Mouse (Mus musculus): ENCODE data around the gene Babam2.

Gene Babam2

DNA sequence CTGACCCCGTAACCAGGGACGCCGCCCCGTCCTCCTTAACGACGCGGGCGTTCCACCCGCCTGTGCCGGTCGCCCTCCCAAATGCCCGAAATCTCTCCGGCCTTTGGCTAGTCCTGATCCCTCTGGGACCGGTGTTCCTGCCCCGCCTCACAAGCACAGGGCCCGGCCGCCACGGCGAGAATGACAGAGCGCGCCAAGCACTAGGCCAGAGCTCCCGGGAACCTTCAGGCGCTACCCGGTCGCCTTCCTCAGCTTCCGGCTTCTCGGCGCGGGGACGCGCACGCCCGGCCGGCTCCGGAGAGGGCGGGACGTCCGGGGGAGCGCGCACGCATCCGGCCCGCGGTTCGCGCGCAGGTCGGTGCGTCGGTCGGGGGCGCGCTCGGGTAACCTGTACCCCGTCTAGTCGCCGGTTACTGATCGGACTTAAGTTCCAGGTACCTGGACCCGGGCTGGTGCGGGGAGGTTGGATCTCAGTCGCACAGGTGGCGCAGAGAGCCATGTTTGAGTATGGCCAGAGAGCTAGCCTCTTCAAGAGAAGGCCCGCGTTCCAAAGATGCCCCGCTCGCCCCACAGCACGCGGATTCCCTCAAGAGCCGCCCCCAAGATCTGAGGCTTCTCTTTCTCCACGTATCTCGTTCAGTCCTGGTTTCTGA, at the start of gene Babam2:
Gene Babam2, plus strand, starts transcription at position 41 of the 653 bp plus-strand sequence.
- CTCF ChIA-PET = no interaction called here

DNA sequence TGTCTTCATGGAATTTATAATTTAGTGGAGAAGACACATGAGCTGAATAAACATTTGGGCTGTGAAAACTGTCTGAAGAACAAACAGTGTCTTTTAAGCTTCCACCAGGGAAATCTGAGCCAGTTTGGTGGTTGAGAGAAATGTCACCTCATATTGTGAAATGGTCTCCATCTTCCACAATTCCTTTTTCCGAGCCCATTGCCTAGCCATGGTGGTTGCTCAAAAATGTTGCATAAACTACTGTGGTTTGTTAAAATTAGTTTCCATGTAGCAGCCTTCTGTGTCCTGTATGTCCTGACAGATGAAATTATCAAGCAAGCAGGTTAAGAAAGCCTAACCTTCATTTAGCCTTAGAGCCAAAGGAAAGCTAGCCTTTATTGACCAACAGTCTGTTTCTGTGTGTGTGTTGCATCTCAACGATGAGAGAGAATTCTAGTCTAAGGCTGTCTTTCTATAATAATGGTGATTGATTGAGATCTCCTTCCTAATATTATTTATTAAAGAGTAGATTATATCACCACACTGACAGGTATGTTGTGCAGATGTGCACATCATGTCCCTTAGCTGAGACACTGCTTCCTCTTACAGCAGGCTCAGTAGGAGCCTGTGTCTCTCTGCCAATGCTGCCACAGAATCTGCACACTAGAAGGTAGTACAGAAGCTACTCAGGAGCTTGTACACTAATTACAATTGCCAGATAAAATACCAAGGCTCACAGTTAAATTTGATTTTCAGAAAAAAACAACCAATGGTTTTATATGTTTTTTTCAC, 46.8 kb upstream of the Babam2 start:
- CTCF ChIA-PET = no interaction called here

DNA sequence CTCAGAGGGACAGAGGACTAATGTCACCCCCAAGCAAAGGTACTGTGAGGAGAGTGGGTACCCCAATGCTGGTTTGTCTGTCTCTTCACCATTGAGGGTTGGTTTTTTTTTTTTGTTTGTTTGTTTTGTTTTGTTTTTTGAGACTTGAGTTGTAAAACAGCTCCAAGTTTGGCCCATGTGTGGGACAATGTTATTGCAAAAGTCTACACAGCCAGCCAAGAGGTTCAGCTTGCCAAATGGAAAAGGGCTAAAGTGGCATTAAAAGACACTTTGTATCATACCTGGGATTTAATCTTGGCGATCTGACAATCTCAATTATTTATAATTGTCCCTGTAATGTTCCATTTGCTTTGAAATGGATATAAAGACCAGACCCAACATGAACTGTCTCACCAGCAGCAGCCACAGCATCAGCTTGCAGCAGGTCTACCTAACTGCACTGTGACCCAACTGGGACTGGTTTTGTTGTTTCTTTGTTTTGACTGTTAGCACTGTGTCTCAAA, 41.7 kb upstream of the Babam2 start:
- CTCF ChIA-PET = interaction anchor here (0.6 kb wide), 1 partner anchor 188 kb away, joined by 3 read pairs; no protein-coding TSS in a partner anchor

DNA sequence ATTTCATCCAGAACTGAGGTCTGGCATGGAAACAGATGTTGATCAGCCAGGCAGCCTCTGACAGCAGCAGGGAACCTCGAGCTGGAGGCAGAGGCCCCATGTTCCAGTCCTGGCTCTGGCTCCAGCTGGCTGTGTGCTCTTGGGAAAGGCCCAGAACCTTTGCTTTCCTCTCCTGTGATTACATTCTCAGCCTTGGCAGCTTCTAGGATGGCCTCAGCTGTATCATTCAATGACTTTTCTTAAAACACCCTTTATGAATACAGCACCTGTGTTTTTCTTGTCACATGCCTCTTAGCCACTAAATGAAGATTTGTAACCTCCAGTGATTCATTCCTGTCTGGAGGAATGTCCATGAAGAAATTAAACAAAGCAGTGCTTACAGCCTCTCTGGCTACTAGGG, 31.3 kb upstream of the Babam2 start:
- CTCF ChIA-PET = no interaction called here

DNA sequence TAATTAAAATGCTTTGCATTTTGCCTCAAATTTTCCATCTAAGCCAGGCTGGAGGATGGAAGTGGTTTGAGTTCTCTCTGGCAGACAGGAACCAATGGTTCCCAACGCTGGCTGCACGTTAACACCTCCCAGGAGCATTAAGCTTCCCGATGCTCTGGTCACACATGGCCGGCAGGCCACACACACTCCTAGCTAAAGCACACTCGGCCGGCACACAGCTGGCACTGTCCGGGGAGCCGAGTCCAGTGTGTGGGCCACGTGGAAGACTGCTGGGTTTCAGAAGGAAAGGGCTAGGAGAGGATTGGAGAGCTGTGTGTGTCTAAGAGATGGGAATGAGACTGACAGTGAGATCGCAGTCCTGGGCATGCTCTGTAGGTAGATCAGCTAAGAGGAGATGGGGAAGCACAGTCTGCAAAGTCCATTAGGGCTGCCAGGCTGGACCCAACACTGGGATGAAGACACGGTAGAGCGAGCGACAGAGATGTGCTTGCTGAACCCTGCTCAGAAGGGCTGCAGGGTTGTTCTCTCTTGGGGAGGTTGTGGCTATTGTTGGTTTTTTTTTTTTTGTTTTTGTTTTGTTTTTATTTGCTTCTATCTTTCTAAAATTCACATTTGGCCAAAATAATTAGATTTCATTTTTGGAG, 29.0 kb upstream of the Babam2 start:
- CTCF ChIA-PET = no interaction called here

DNA sequence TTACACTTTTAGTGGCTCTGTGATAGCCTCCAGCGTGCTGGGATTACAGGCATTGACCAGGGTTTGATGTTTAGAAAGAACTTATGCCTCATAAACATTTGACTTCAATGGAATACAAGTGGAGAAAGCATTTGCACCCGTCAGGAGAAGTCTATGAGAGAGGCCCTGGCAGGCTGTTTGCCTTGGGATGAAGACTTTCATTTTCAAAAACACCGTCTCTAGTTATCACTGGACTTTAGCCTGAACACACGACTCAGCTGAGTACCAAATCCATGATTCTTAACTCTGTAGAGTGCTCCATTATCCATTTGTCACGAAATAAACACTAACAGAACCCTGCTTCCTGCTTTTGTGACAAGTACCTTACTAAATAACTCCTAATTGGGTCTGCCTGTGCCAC, 27.5 kb upstream of the Babam2 start:
- CTCF ChIA-PET = no interaction called here

DNA sequence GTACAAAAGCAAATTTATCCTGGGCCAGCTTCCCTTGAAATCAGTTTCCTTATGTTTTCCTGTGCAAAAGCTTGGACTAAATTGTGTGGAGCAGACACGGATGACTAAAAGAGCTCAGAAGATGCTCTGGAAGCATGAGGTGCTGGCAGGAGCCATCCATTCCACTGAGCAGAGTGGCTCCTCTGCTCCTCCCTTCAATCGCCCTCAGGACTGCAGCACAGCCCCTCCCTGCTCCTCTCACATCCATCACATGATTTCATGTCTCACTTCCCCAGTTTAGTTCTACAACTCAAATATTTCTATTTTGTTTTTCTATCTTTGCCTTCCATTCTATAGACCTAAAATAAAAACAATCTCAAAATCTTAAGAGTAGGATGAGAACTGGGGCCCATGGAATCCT, 26.3 kb upstream of the Babam2 start:
- CTCF ChIA-PET = interaction anchor here (0.6 kb wide), 1 partner anchor 306 kb away, joined by 3 read pairs; no protein-coding TSS in a partner anchor

DNA sequence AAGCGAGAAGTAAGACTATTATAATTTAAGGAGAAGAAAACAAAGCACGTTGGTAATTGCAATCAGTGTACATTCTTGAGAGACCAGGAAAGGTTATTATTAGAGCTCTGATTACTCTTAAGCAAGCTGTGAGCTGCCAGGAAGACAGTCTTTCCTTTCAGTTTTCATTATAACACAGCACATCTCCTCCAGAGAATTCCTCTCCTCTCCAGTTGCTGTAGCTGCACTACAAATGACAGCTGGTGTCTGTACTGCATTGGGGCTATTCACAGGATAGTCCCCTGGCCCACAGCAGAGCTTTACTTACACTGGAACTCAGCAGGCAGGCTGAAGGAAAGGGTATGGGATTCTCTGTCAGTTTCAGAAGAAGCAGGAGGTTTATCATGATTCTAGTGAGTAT, 24.1 kb upstream of the Babam2 start:
- CTCF ChIA-PET = no interaction called here

DNA sequence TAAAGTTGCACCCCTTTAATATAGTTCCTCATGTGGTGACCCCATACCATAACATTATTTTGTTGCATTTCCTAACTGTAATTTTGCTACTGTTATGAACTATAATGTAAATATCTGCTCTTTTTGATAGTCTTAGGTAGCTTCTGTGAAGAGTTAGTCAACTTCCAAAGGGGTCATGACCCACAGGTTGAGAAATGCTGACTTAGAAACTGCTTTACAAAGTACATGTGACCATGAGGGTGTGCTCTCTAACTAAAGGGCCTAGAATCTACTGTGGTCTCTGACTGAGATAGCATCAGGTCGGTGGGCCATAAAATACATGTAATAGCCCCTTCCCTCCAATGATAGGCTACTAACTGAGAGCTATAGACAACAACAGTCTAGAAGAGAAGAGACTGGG, 19.5 kb upstream of the Babam2 start:
- CTCF ChIA-PET = no interaction called here

DNA sequence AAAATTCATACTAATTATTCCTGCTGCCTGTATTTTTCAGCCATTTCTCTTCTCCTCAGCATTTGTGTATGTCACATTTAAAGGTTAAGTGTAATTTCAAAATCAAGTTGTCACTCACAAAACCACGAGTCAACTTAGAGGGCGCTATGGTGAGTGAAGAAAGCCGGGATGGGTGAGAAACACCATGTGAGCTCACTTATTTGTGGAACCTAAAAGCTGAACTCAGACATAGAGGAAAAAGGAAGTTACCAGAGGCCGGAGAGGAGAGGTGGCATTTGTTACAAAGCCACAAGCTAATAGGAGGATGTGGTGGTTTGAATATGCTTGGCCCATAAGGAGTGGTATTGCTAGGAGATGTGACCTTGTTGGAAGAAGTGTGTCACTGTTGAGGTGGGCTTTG, 17.3 kb upstream of the Babam2 start:
- CTCF ChIA-PET = no interaction called here

DNA sequence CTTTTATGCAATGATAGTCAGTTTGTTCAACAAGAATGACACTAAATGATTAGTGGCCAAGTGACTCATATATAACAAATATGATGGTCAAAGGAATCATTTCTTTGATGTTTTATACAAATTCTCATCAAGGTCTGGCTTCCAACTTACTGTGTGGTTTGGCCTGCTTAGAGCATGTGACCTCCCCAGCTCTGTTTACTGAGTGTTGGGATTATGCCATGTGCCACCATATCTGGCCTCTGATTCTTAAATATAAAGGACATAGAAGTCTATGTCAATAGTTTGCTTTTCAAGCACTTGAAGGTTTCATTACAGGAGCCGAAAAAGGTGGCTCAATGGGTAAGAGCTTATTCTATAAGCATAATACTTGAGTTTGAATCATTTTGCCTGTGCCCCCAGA, 15.2 kb upstream of the Babam2 start:
- CTCF ChIA-PET = interaction anchor here (0.6 kb wide), 1 partner anchor 52 kb away, joined by 3 read pairs; no protein-coding TSS in a partner anchor

DNA sequence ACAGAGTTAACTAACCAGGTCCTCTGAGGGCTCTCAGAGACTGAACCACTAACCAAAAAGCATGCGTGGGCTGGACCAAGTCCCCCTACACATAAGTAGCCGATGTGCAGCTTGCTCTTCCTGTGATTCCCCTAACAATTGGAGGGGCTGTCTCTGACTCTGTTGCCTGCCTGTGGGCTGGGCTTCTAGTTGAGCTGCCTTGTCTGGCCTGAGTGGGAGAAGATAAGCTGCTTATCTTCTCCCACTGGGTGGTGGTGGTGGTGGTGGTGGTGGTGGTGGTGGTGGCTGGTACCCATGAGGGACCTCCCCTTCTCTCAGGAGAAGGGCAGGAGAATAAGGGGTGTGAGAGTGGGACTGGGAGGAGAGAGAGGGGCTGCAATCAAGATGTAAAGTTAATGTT, 11.4 kb upstream of the Babam2 start:
- CTCF ChIA-PET = no interaction called here

DNA sequence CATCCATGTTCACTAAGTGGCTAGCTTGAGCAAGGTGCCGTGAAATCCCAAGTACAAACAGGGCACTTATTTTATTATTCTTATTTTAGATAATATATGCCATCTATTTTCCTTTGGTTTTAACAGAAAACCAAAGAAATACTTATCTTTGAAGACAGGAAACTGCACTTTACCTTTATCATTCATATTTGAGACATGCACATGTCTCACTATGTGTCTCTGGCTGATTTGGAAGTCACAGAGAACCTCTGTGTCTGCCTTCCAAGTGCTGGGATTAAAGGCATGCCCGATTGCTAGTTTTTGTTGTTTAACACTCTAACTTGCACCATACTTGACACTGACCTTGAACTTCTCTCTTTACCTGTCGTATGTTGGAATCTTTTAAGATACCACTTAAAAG, 9.5 kb upstream of the Babam2 start:
- CTCF ChIA-PET = no interaction called here

DNA sequence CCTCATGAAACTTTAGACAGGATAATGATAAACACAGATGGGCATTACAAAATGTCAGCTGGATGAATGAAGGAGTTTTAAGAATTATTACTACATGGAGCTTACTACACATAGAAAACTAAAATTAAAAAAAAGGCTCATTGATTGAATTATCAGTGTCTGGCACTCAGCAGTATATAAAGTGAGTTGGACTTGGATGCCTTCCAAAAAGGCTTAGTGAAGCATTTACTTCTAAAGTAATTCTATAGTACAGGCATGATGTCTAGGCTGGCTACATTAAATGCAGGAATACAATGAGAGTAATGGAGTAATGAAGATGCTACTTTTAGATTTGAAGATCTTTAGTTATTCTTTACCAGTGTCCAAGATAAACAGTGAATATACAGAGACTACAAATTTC, 4.3 kb upstream of the Babam2 start:
- CTCF ChIA-PET = no interaction called here

DNA sequence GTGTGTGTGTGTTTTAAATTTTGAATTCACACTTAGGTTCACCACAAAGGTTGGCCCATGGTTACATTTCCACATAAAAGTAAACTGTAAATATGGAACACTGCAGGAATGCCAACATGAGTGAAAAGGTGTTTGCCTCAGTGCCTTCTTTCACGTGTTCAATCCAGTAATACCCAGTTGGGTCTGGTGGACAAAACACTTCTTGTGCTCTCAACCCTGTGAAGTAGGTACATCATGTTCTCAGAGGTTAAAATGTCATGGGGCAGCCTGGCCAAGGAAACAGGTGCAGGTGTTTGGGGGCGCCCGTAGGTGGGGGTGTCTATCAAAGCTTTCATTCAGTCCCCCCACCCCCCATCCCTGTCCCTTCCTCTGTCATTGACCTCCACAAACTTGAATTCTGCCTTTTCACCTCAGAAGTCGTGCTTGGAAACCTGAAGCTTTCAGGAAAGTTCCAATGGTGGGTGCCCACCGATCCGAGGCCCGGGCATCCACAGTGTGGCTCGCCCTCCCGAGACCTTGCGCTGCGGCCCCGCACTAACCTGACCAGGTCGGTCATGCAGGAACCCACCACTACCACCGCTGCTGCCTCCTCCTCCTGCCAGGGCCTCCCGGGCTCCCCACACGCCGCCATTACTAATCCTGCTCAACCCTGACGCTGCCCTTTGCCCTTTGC, 377 bp upstream of the Babam2 start, which contains the start of gene Rbks:
Gene Rbks, minus strand, starts transcription at position 657 of the 673 bp plus-strand sequence.
- CTCF ChIA-PET = no interaction called here

DNA sequence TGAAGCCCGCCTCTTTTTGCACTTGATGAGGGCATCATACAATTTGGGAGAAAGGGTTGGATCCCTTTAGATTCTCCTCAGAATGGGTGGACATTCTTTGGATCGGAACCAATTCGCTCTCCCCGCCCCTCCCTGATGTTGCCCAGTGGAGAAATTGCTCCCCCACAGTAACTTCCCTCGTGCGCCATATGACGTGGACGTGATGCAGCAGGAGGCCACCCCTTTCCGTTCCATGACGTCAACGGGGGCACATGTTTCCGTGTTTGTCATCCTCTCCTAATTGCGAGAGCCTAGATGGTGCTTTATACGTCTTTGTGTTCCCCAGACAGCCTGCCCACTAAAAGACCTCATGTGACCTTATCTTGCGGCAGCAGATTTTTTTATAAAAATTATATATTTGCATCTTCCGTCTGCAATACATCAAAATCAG, 828 bp downstream of the Babam2 start:
- CTCF ChIA-PET = no interaction called here

DNA sequence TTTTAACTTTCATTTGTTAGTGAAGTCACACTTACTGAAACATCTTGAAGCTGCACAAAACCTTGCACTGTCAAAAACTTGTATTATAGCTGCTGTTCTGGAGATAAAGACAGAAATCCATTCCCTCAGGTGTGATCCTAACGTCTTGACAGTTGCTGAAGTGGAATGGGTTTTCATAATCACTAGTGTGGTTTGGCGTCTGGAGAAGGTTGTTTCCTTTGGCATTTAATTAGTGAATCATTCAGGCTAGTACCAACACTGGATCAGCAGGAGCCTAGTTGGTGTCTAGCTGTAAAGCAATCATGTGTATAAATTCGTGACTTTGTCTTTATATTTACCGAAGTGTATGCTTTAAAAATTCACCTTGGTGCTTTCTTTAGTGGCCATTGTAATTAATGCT, 1.4 kb downstream of the Babam2 start:
- CTCF ChIA-PET = interaction anchor here (0.7 kb wide), 2 partner anchors 69 to 118 kb away, joined by 3 to 21 read pairs; no protein-coding TSS in a partner anchor

DNA sequence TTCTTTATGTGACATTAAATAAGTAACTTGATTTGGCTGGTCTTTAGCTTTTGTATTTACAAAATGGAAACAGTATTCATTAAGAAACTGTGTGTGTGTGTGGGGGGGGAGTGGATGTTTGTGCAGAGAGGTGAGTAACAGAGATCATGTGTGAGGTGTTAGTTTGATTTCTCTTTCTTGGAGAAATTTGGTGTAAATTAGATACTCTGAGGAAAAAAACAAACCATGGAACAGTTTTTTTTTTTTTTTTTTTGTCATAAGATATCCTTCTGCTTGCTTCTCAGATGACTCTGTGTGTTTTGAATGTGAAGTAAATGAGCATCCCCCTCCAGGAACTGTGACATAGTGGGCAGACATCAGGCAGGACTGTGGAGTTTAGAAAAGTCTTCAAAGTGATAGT, 1.9 kb downstream of the Babam2 start:
- CTCF ChIA-PET = interaction anchor here (0.7 kb wide), 3 partner anchors 68 to 118 kb away, joined by 3 to 21 read pairs (median 4); no protein-coding TSS in a partner anchor

DNA sequence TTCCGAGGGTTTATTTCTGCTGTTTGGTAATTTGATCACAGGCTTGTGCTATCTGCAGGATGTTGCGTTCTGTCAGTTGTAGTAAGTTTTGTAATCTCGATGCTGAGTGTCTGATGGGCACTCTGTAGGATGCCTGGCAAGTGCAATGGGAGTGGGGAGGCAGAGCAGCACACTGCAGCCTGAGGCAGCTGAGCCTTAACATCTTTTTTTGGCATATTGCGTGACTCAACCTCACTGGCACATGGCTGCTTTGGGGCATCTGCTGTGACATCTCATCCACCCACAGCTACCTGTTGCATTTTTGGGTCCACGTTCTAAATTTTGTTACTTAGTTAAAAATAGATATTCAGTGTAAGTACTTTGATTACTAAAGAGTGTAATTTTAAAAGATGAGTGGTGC, 7.5 kb downstream of the Babam2 start:
- CTCF ChIA-PET = no interaction called here

DNA sequence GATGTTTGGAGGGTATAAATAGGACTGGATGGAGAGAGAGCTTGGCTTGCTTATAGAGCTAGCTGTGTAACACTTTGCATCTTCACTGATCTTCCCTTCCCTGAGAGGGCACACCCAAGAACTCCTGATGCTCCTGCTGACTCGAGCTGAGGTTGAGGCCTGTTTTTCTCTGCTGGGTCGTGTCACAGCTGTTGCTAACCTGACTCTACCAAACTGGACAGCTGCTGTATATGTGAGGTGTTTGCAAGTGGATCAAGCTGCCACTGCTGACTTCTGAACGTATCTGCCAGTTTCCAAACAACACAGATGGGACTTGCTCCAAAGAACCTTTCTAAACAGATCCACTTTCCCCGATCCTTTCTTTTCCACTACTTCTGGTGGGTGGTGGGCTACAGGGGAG, 9.3 kb downstream of the Babam2 start:
- CTCF ChIA-PET = no interaction called here

DNA sequence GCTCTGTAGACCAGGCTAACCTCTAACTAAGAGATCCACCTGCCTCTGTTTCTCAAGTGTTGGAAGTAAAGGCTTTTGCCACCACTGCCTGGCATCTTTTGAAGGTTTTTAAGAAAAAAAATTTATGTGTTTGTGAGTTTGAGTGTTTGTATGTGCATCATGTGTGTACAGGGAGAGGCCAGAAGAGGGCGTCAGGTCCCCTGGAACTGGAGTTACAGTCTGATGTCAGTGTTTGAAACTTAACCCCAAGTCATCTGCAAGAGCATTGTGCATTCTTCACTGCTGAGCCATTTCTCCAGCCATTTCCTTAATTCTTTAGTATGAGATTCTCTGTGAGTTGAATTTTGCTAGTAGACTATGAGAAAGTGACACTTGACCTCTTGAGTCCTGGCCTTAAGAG, 11.9 kb downstream of the Babam2 start:
- CTCF ChIA-PET = interaction anchor here (0.6 kb wide), 1 partner anchor 413 kb away, joined by 3 read pairs; no protein-coding TSS in a partner anchor

DNA sequence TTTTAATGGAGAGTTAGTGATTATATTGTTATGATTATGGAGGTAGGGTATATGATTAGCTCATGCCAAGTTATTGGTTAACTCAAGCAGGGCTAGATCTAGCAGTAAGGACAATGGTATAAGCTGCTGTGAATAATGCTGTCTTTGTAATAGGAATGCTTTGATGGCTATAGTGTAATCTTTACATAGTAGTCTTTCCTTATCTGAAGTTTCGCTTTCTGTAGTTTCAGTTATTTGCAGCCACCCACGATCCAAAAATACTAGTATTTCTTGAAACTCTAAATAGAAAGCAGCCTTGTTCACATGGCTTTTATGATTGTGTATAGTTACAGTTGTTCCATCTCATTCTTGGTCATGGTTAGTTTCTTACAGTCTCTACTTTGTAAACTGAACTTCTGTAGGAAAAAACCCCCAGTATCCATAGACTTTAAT, 15.8 kb downstream of the Babam2 start:
- CTCF ChIA-PET = no interaction called here

Measured in spleen, embryonic (tissue).